Mouse (Mus musculus) embryonic facial prominence, embryonic 12.5 days (tissue): ENCODE results near the gene Gm10198. TPM values are rescaled to one million over a fixed set of nuclear protein-coding genes. Genes with fewer than 3 reads are reported as not detected.

Source experiments
- ATAC-seq: fragments of 200-750 bp; cut with Nextera tagmentation; 2 replicates; pipeline ENCODE4 v1.8.0; 2017; ENCODE audit not compliant: insufficient number of reproducible peaks, insufficient read depth, low FRiP score, low TSS enrichment
- H3K27ac ChIP-seq: fragments of 300-500 bp; sonication (generic); 2 replicates; pipeline ENCODE4 v1.5.1; 2016; ENCODE audit warnings: mild to moderate bottlenecking
- H3K27me3 ChIP-seq: fragments of 300-500 bp; sonication (generic); 2 replicates; pipeline ENCODE4 v1.6.1; 2016; ENCODE audit warnings: mild to moderate bottlenecking, moderate library complexity
- H3K36me3 ChIP-seq: fragments of 300-500 bp; sonication (generic); 2 replicates; pipeline ENCODE4 v1.6.1; 2016; ENCODE audit warnings: mild to moderate bottlenecking
- H3K4me1 ChIP-seq: fragments of 300-500 bp; sonication (generic); 2 replicates; pipeline ENCODE4 v1.6.1; 2016
- H3K4me2 ChIP-seq: fragments of 300-500 bp; sonication (generic); replicated peaks from 2 replicates; pipeline ENCODE4 v1.6.1; 2016; ENCODE audit warnings: mild to moderate bottlenecking, moderate library complexity
- H3K4me3 ChIP-seq: fragments of 300-500 bp; sonication (generic); 2 replicates; pipeline ENCODE4 v1.5.1; 2016; ENCODE audit warnings: mild to moderate bottlenecking
- H3K9ac ChIP-seq: fragments of 300-500 bp; sonication (generic); 2 replicates; pipeline ENCODE4 v1.6.1; 2016; ENCODE audit warnings: mild to moderate bottlenecking, moderate library complexity
- H3K9me3 ChIP-seq: fragments of 300-500 bp; sonication (generic); 2 replicates; pipeline ENCODE4 v1.6.1; 2016; ENCODE audit warnings: mild to moderate bottlenecking, moderate library complexity
- WGBS: fragments of 180-500 bp; shearing (Covaris S2); methylation state at CpG from one replicate; pipeline ENCODE4 v1.1.7; 2016; 5-methylcytosine and 5-hydroxymethylcytosine counted together
- polyA plus RNA-seq: library from polyadenylated mRNA; unstranded; fragments of >200 nt; fragmentation: Nextera tagmentation; extraction: Ambion mirVana; gene quantifications from 2 replicates; pipeline ENCODE4 v1.2.1, GENCODE M21; 2016

Gm10198 gene
- polyA plus RNA-seq, result not detected in 2 replicates

- H3K4me3 ChIP-seq, result no peak within 1 kb of the TSS
- no peak within 1 kb of the TSS for H3K27ac ChIP-seq
- H3K27me3 ChIP-seq, result no peaks in the 10 kb centered on the region
- H3K4me1 ChIP-seq, result no peaks in the 10 kb centered on the region
- no peaks in the 10 kb centered on the region for H3K36me3 ChIP-seq
- ATAC-seq, result no peak
- H3K4me2 ChIP-seq, result no peak within 1 kb of the TSS
- no peaks in the 10 kb centered on the region for H3K9me3 ChIP-seq
- H3K9ac ChIP-seq, result no peak within 1 kb of the TSS
Observed at GRCm38 (mm10) chr13:111592485-111592884, at the start of gene Gm10198. Gene Gm10198, plus strand, starts transcription at chr13:111592785.

GRCm38 (mm10) chr13:111545286-111545685 lies 47.3 kb upstream of the Gm10198 start:
- no peak overlapping the region for H3K4me3 ChIP-seq
- no peaks in the 10 kb centered on the region for H3K4me1 ChIP-seq
- no peak overlapping the region for H3K4me2 ChIP-seq
- H3K9ac ChIP-seq, result no peak overlapping the region
- WGBS, result 86% methylated on average over 5 of the region's 5 CpGs
- no peaks in the 10 kb centered on the region for H3K36me3 ChIP-seq
- no peaks in the 10 kb centered on the region for H3K27me3 ChIP-seq
- ATAC-seq, result no peak
- H3K9me3 ChIP-seq, result no peaks in the 10 kb centered on the region
- H3K27ac ChIP-seq, result no peak overlapping the region

- no peak overlapping the region for H3K27ac ChIP-seq
- WGBS, result 88% methylated on average over 7 of the region's 7 CpGs
- peaks cover 4% of the 10 kb centered on the region; the same call in 1 of the 2 replicates for H3K9me3 ChIP-seq
- H3K36me3 ChIP-seq, result no peaks in the 10 kb centered on the region
- H3K4me3 ChIP-seq, result no peak overlapping the region
- no peak for ATAC-seq
- no peak overlapping the region for H3K9ac ChIP-seq
- no peak overlapping the region for H3K4me2 ChIP-seq
- H3K4me1 ChIP-seq, result peaks cover 4% of the 10 kb centered on the region; the same call in 1 of the 2 replicates
- no peaks in the 10 kb centered on the region for H3K27me3 ChIP-seq
Observed at GRCm38 (mm10) chr13:111552769-111553168, 39.8 kb upstream of the Gm10198 start.

GRCm38 (mm10) chr13:111553182-111553581 lies 39.4 kb upstream of the Gm10198 start:
- ATAC-seq, result no peak
- H3K4me1 ChIP-seq, result peaks cover 4% of the 10 kb centered on the region; the same call in 1 of the 2 replicates
- no peak overlapping the region for H3K27ac ChIP-seq
- no peak overlapping the region for H3K4me3 ChIP-seq
- H3K27me3 ChIP-seq, result no peaks in the 10 kb centered on the region
- H3K9me3 ChIP-seq, result peaks cover 4% of the 10 kb centered on the region; the same call in 1 of the 2 replicates
- no peak overlapping the region for H3K4me2 ChIP-seq
- no peaks in the 10 kb centered on the region for H3K36me3 ChIP-seq
- H3K9ac ChIP-seq, result no peak overlapping the region
- WGBS, result 87% methylated on average over 7 of the region's 7 CpGs

GRCm38 (mm10) chr13:111553941-111554340 lies 38.6 kb upstream of the Gm10198 start:
- peaks cover 4% of the 10 kb centered on the region; the same call in 1 of the 2 replicates for H3K9me3 ChIP-seq
- ATAC-seq, result no peak
- no peaks in the 10 kb centered on the region for H3K36me3 ChIP-seq
- WGBS, result 81% methylated on average over 8 of the region's 8 CpGs
- peaks cover 4% of the 10 kb centered on the region; the same call in 1 of the 2 replicates for H3K4me1 ChIP-seq
- H3K27ac ChIP-seq, result no peak overlapping the region
- no peak overlapping the region for H3K9ac ChIP-seq
- no peak overlapping the region for H3K4me2 ChIP-seq
- no peak overlapping the region for H3K4me3 ChIP-seq
- H3K27me3 ChIP-seq, result no peaks in the 10 kb centered on the region

- Histone ChIP-seq H3K4me1 (peaks cover 4% of the 10 kb centered on the region; the same call in 1 of the 2 replicates), H3K27me3 (no peaks in the 10 kb centered on the region), H3K4me2 (no peak overlapping the region), H3K4me3 (no peak overlapping the region), H3K9ac (no peak overlapping the region), H3K9me3 (peaks cover 4% of the 10 kb centered on the region; the same call in 1 of the 2 replicates), H3K27ac (no peak overlapping the region), H3K36me3 (no peaks in the 10 kb centered on the region)
- 30% methylated on average over 8 of the region's 8 CpGs for WGBS
- ATAC-seq, result no peak
Observed at GRCm38 (mm10) chr13:111555333-111555732, 37.3 kb upstream of the Gm10198 start.

- H3K27me3 ChIP-seq, result no peaks in the 10 kb centered on the region
- peaks cover 4% of the 10 kb centered on the region; the same call in 1 of the 2 replicates for H3K4me1 ChIP-seq
- no peak overlapping the region for H3K4me2 ChIP-seq
- H3K4me3 ChIP-seq, result no peak overlapping the region
- H3K9me3 ChIP-seq, result no peaks in the 10 kb centered on the region
- no peak overlapping the region for H3K9ac ChIP-seq
- ATAC-seq, result no peak
- H3K27ac ChIP-seq, result no peak overlapping the region
- WGBS, result 76% methylated on average over 4 of the region's 4 CpGs
- H3K36me3 ChIP-seq, result no peaks in the 10 kb centered on the region
Observed at GRCm38 (mm10) chr13:111556375-111556774, 36.2 kb upstream of the Gm10198 start.

- H3K4me3 ChIP-seq, result no peak overlapping the region
- H3K36me3 ChIP-seq, result no peaks in the 10 kb centered on the region
- H3K27ac ChIP-seq, result no peak overlapping the region
- H3K9me3 ChIP-seq, result 0 out of 2 replicates have a peak, but pooled peaks cover 1% of the 10 kb centered on the region
- H3K4me2 ChIP-seq, result no peak overlapping the region
- H3K4me1 ChIP-seq, result peaks cover 3% of the 10 kb centered on the region; the same call in 1 of the 2 replicates
- ATAC-seq, result no peak
- H3K9ac ChIP-seq, result no peak overlapping the region
- H3K27me3 ChIP-seq, result no peaks in the 10 kb centered on the region
- WGBS, result 87% methylated on average over 3 of the region's 3 CpGs
Observed at GRCm38 (mm10) chr13:111560152-111560551, 32.4 kb upstream of the Gm10198 start.

- H3K4me1 ChIP-seq, result no peaks in the 10 kb centered on the region
- no peak for ATAC-seq
- H3K27ac ChIP-seq, result no peak overlapping the region
- 0 out of 2 replicates have a peak, but pooled peaks cover 5% of the 10 kb centered on the region for H3K9me3 ChIP-seq
- no peaks in the 10 kb centered on the region for H3K27me3 ChIP-seq
- H3K9ac ChIP-seq, result no peak overlapping the region
- no peaks in the 10 kb centered on the region for H3K36me3 ChIP-seq
- WGBS, result 86% methylated on average over 5 of the region's 5 CpGs
- no peak overlapping the region for H3K4me2 ChIP-seq
- H3K4me3 ChIP-seq, result no peak overlapping the region
Observed at GRCm38 (mm10) chr13:111562595-111562994, 30.0 kb upstream of the Gm10198 start.

GRCm38 (mm10) chr13:111574196-111574595 lies 18.4 kb upstream of the Gm10198 start:
- ATAC-seq, result no peak
- no peaks in the 10 kb centered on the region for H3K4me1 ChIP-seq
- H3K9ac ChIP-seq, result no peak overlapping the region
- H3K4me3 ChIP-seq, result no peak overlapping the region
- no peak overlapping the region for H3K4me2 ChIP-seq
- no peaks in the 10 kb centered on the region for H3K36me3 ChIP-seq
- H3K27me3 ChIP-seq, result no peaks in the 10 kb centered on the region
- WGBS, result 49% methylated on average over 4 of the region's 4 CpGs
- no peaks in the 10 kb centered on the region for H3K9me3 ChIP-seq
- no peak overlapping the region for H3K27ac ChIP-seq

GRCm38 (mm10) chr13:111577177-111577576 lies 15.4 kb upstream of the Gm10198 start:
- ATAC-seq, result no peak
- Histone ChIP-seq H3K36me3 (no peaks in the 10 kb centered on the region), H3K27ac (no peak overlapping the region), H3K9me3 (peaks cover 4% of the 10 kb centered on the region; the same call in 1 of the 2 replicates), H3K4me2 (no peak overlapping the region), H3K4me1 (no peaks in the 10 kb centered on the region), H3K4me3 (no peak overlapping the region), H3K9ac (no peak overlapping the region), H3K27me3 (no peaks in the 10 kb centered on the region)
- 92% methylated on average over 11 of the region's 11 CpGs for WGBS

GRCm38 (mm10) chr13:111580054-111580453 lies 12.5 kb upstream of the Gm10198 start:
- Histone ChIP-seq H3K27ac (no peak overlapping the region), H3K9me3 (peaks cover 4% of the 10 kb centered on the region; the same call in 1 of the 2 replicates), H3K36me3 (no peaks in the 10 kb centered on the region), H3K4me2 (no peak overlapping the region), H3K4me3 (no peak overlapping the region), H3K27me3 (no peaks in the 10 kb centered on the region), H3K4me1 (no peaks in the 10 kb centered on the region), H3K9ac (no peak overlapping the region)
- 94% methylated on average over 10 of the region's 10 CpGs for WGBS
- ATAC-seq, result no peak
